Mouse (Mus musculus) mouse trophoblast stem cell (cell line): ENCODE data around the gene Prg3.

Experiments
- in situ Hi-C, 2 experiments: fragments of 300-500 bp; cut with MseI, MboI; formaldehyde crosslinking; loops; 2 replicates in 1 of 2; 3 replicates in 1 of 2; pipeline ENCODE4 v1.15.1; 2025

Gene Prg3

GRCm38 (mm10) chr2:84987930-84988329, at the start of gene Prg3:
Gene Prg3 (plus strand): TSS chr2:84988215.
- in situ Hi-C loops, result no loop called here

- in situ Hi-C loops, result no loop called here
These were observed 49.6 kb upstream of the Prg3 start for GRCm38 (mm10) chr2:84938249-84938946.

- in situ Hi-C loops, result no loop called here
These were observed 48.7 kb upstream of the Prg3 start for GRCm38 (mm10) chr2:84939306-84939705.

GRCm38 (mm10) chr2:84939711-84940110, 48.3 kb upstream of the Prg3 start:
- in situ Hi-C loops, result no loop called here

- in situ Hi-C loops, result no loop called here
These were observed 46.7 kb upstream of the Prg3 start for GRCm38 (mm10) chr2:84941332-84941731.

GRCm38 (mm10) chr2:84941795-84942194, 46.2 kb upstream of the Prg3 start:
- in situ Hi-C loops, result no loop called here

GRCm38 (mm10) chr2:84947154-84947771, 40.8 kb upstream of the Prg3 start:
- in situ Hi-C loops, result no loop called here

GRCm38 (mm10) chr2:84948252-84948651, 39.8 kb upstream of the Prg3 start:
- in situ Hi-C loops, result no loop called here

GRCm38 (mm10) chr2:84948721-84949120, 39.3 kb upstream of the Prg3 start:
- in situ Hi-C loops, result no loop called here

- in situ Hi-C loops, result no loop called here
These were observed 37.0 kb upstream of the Prg3 start for GRCm38 (mm10) chr2:84951027-84951426.

- in situ Hi-C loops, result no loop called here
These were observed 35.8 kb upstream of the Prg3 start for GRCm38 (mm10) chr2:84952251-84952650.

- in situ Hi-C loops, result no loop called here
These were observed 35.3 kb upstream of the Prg3 start for GRCm38 (mm10) chr2:84952693-84953092.

- in situ Hi-C loops, result no loop called here
These were observed 32.6 kb upstream of the Prg3 start for GRCm38 (mm10) chr2:84955435-84955834.

- in situ Hi-C loops, result no loop called here
These were observed 31.7 kb upstream of the Prg3 start for GRCm38 (mm10) chr2:84956274-84956673.

- in situ Hi-C loops, result no loop called here
These were observed 29.3 kb upstream of the Prg3 start for GRCm38 (mm10) chr2:84958588-84959264.

GRCm38 (mm10) chr2:84961300-84961699, 26.7 kb upstream of the Prg3 start:
- in situ Hi-C loops, result loop anchor here in 1 of 2 experiments (5.0 kb wide), 1 partner anchor 46 kb away; no protein-coding TSS in a partner anchor

GRCm38 (mm10) chr2:84961901-84962300, 26.1 kb upstream of the Prg3 start:
- in situ Hi-C loops, result loop anchor here in 1 of 2 experiments (5.0 kb wide), 1 partner anchor 45 kb away; no protein-coding TSS in a partner anchor

GRCm38 (mm10) chr2:84962906-84963507, 25.0 kb upstream of the Prg3 start:
- in situ Hi-C loops, result loop anchor here in 1 of 2 experiments (5.0 kb wide), 1 partner anchor 44 kb away; no protein-coding TSS in a partner anchor

- in situ Hi-C loops, result loop anchor here in 1 of 2 experiments (5.0 kb wide), 1 partner anchor 43 kb away; no protein-coding TSS in a partner anchor
These were observed 23.8 kb upstream of the Prg3 start for GRCm38 (mm10) chr2:84964111-84964801.

GRCm38 (mm10) chr2:84967318-84967991, 20.6 kb upstream of the Prg3 start:
- in situ Hi-C loops, result no loop called here

GRCm38 (mm10) chr2:84975580-84975979, 12.4 kb upstream of the Prg3 start:
- in situ Hi-C loops, result no loop called here
